Mouse (Mus musculus) spleen, adult 2 months (tissue): ENCODE results near the gene Gm21887.
"Not testable (repeated sequence)": the region's sequence is repeated elsewhere in the genome, so short reads cannot be mapped to it uniquely, and the experiment has no call there.

ENCODE experiments used
- CTCF ChIP-seq: fragments of 200-500 bp; IDR thresholded peaks from 2 replicates; pipeline ENCODE4 v1.5.1; 2011; ENCODE audit warnings: mild to moderate bottlenecking, inconsistent platforms; ENCODE audit not compliant: insufficient read depth, insufficient read length, insufficient replicate concordance; ENCODE audit errors: extremely low read depth
- POLR2A ChIP-seq: fragments of 200-500 bp; IDR thresholded peaks from 2 replicates; pipeline ENCODE4 v1.6.1; 2011; ENCODE audit warnings: low read depth, low read length, inconsistent platforms

DNA sequence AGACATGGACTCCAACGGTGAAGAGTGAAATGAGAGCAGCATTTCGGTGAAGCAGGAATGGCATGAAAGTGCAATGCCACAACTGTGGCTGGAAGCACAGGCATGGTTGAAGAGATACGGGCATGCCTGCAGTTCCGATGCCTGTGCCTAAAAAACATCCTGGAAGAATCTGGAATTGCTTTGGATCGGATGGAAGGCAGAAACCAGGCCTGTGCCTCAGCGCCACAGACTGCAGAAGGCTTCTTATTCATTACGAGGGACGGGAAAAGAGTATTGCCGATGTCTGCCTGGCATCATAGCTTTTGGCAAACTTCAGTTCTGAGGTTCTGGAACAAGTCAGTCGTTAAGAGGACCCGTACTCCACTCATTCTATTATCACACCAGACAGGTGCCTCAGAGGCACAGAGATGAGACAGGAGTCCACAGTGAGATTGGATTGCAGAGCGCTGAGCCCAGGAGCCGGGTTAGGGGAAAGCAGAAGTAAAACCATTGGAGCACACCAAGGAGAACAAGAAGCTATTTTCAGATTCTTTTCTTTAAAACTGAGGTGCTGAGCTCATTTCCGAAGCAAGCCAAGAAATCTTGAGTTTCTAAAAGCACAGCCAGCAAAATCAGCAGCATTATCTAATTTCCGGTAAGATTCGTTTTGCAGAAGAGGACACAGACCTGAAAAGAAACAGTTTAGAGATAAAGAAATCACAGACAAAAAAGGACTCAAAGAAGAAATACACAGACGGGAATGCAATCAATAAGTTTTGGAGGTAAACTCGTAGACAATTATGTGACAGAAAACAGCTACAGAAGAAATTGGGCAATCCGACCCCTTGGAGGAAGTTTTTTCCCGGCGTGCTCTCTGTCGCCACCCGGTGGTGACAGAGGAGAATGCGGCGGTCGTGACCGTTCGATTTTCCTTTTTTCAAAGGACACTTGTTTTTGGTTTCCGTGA lies 30.8 kb upstream of the Gm21887 start:
- not testable (repeated sequence) for TF ChIP-seq POLR2A, CTCF
